Mouse (Mus musculus) heart, embryonic 16.5 days (tissue): ENCODE data around the gene Cmtm3. TPM values are rescaled to one million over a fixed set of nuclear protein-coding genes. Genes with fewer than 3 reads are reported as not detected.
A peak's percentile ranks its signal among the peaks of the same experiment; 100 is the strongest.
"Not testable (repeated sequence)": the region's sequence is repeated elsewhere in the genome, so short reads cannot be mapped to it uniquely, and the experiment has no call there.

Experiments
- ATAC-seq: fragments of 200-750 bp; cut with Nextera tagmentation; replicated peaks from 2 replicates; pipeline ENCODE4 v1.8.0; 2017; ENCODE audit warnings: moderate number of reproducible peaks; ENCODE audit not compliant: insufficient read depth, low FRiP score; ENCODE audit errors: extremely low read depth
- H3K27ac ChIP-seq: fragments of 300-500 bp; sonication (generic); 2 replicates; pipeline ENCODE4 v1.5.1; 2014; ENCODE audit warnings: mild to moderate bottlenecking, low read length, control low read depth, moderate library complexity
- H3K27me3 ChIP-seq: fragments of 300-500 bp; sonication (generic); 2 replicates; pipeline ENCODE4 v1.6.1; 2014; ENCODE audit warnings: low read length, mixed read lengths; ENCODE audit not compliant: control insufficient read depth, insufficient read depth
- H3K36me3 ChIP-seq: fragments of 300-500 bp; sonication (generic); 2 replicates; pipeline ENCODE4 v1.6.1; 2014; ENCODE audit not compliant: control insufficient read depth, insufficient read depth
- H3K4me1 ChIP-seq: fragments of 300-500 bp; sonication (generic); 2 replicates; pipeline ENCODE4 v1.6.1; 2014; ENCODE audit warnings: low read length, mixed read lengths; ENCODE audit not compliant: control insufficient read depth, insufficient read depth
- H3K4me2 ChIP-seq: fragments of 300-500 bp; sonication (generic); 2 replicates; pipeline ENCODE4 v1.6.1; 2014; ENCODE audit warnings: low read depth, mild to moderate bottlenecking, control low read depth, low read length
- H3K4me3 ChIP-seq: fragments of 300-500 bp; sonication (generic); 2 replicates; pipeline ENCODE4 v1.5.1; 2014; ENCODE audit warnings: mild to moderate bottlenecking, control low read depth, low read length
- H3K9ac ChIP-seq: fragments of 300-500 bp; sonication (generic); 2 replicates; pipeline ENCODE4 v1.6.1; 2014; ENCODE audit warnings: low read length, control low read depth
- H3K9me3 ChIP-seq: fragments of 300-500 bp; sonication (generic); replicated peaks from 2 replicates; pipeline ENCODE4 v1.6.1; 2016; ENCODE audit warnings: low read length; ENCODE audit not compliant: control insufficient read depth
- WGBS: fragments of 180-500 bp; shearing (Covaris S2); extraction: QIAGEN DNeasy Blood & Tissue Kit; methylation state at CpG from one replicate; pipeline ENCODE4 v1.1.7; 2014; 5-methylcytosine and 5-hydroxymethylcytosine counted together
- polyA plus RNA-seq: library from polyadenylated mRNA; unstranded; fragments of >200 nt; fragmentation: Nextera tagmentation; extraction: Ambion mirVana; gene quantifications from 2 replicates; pipeline ENCODE4 v1.2.1, GENCODE M21; 2015

Cmtm3 gene
- 81.8 and 83.9 TPM in 2 replicates for polyA plus RNA-seq

- Histone ChIP-seq H3K9ac (peak within 1 kb of the TSS; percentile 96), H3K4me3 (peak within 1 kb of the TSS; percentile 76), H3K9me3 (no peaks in the 10 kb centered on the region), H3K36me3 (no peaks in the 10 kb centered on the region), H3K27me3 (no peaks in the 10 kb centered on the region), H3K27ac (peak within 1 kb of the TSS; percentile 90), H3K4me2 (peak within 1 kb of the TSS; percentile 91), H3K4me1 (peaks cover 18% of the 10 kb centered on the region)
- WGBS, result 20% methylated on average over 17 of the region's 18 CpGs
- ATAC-seq, result no peak
These were observed at the start of gene Cmtm3 for GRCm38 (mm10) chr8:104339229-104339982. Gene Cmtm3, plus strand, starts transcription at chr8:104339410.

GRCm38 (mm10) chr8:104293081-104293480 lies 46.1 kb upstream of the Cmtm3 start, which contains the start of gene Cmtm2a:
Gene Cmtm2a, minus strand, starts transcription at chr8:104293181.
- ATAC-seq, H3K9me3 ChIP-seq, H3K4me2 ChIP-seq, H3K27ac ChIP-seq, H3K9ac ChIP-seq, H3K27me3 ChIP-seq, H3K4me3 ChIP-seq, H3K36me3 ChIP-seq, H3K4me1 ChIP-seq: not testable (repeated sequence)
- WGBS, result 78% methylated on average over 10 of the region's 12 CpGs

GRCm38 (mm10) chr8:104294396-104294795 lies 44.8 kb upstream of the Cmtm3 start:
- ATAC-seq, result no peak
- H3K4me3 ChIP-seq, result no peak overlapping the region
- 72% methylated on average over 1 of the region's 1 CpGs for WGBS

GRCm38 (mm10) chr8:104301577-104301976 lies 37.6 kb upstream of the Cmtm3 start:
- H3K9ac ChIP-seq, H3K4me2 ChIP-seq, H3K36me3 ChIP-seq, H3K4me3 ChIP-seq, H3K9me3 ChIP-seq, ATAC-seq, H3K4me1 ChIP-seq, H3K27ac ChIP-seq, H3K27me3 ChIP-seq: not testable (repeated sequence)
- 23% methylated on average over 3 of the region's 3 CpGs for WGBS

More at GRCm38 (mm10) chr8:104294396-104294795, 44.8 kb upstream of the Cmtm3 start:
- Histone ChIP-seq H3K4me2 (no peak overlapping the region), H3K9me3 (no peaks in the 10 kb centered on the region), H3K27ac (no peak overlapping the region), H3K9ac (no peak overlapping the region), H3K4me1 (no peaks in the 10 kb centered on the region), H3K27me3 (no peaks in the 10 kb centered on the region), H3K36me3 (no peaks in the 10 kb centered on the region)

DNA sequence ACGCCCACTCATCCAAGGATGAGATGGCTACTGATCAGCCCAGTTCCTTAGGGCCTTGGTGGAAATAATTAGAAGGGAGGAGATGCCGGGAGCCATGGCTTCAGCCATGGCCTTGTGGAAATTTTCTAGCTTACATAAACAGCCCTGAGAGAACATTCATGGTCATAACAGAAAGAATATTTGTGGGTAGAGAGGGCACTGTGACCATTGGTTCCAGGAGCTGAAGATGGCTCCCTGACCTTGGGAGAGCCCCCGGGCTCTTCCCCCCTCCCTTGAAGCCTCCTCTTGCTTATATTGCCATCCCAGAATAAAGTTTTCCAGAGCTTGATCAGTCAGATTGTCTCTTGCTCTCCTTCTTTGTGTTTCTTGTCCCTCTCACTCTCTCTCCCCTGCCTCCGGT lies 36.7 kb upstream of the Cmtm3 start:
- H3K27ac ChIP-seq, H3K9ac ChIP-seq, H3K4me2 ChIP-seq, ATAC-seq, H3K4me1 ChIP-seq, H3K27me3 ChIP-seq, H3K36me3 ChIP-seq, H3K9me3 ChIP-seq, H3K4me3 ChIP-seq: not testable (repeated sequence)
- 92% methylated on average over 4 of the region's 4 CpGs for WGBS

- Histone ChIP-seq H3K4me2 (no peak overlapping the region), H3K9me3 (no peaks in the 10 kb centered on the region), H3K9ac (no peak overlapping the region), H3K27ac (no peak overlapping the region), H3K27me3 (no peaks in the 10 kb centered on the region), H3K36me3 (no peaks in the 10 kb centered on the region), H3K4me3 (no peak overlapping the region), H3K4me1 (no peaks in the 10 kb centered on the region)
- WGBS, result 82% methylated on average over 11 of the region's 11 CpGs
- ATAC-seq, result no peak
These were observed 34.2 kb upstream of the Cmtm3 start for GRCm38 (mm10) chr8:104304962-104305361.

- 42% methylated on average over 6 of the region's 6 CpGs for WGBS
- ATAC-seq, H3K4me3 ChIP-seq, H3K27me3 ChIP-seq, H3K4me2 ChIP-seq, H3K36me3 ChIP-seq, H3K9ac ChIP-seq, H3K27ac ChIP-seq, H3K9me3 ChIP-seq, H3K4me1 ChIP-seq: not testable (repeated sequence)
These were observed 30.9 kb upstream of the Cmtm3 start for GRCm38 (mm10) chr8:104308341-104308740.

DNA sequence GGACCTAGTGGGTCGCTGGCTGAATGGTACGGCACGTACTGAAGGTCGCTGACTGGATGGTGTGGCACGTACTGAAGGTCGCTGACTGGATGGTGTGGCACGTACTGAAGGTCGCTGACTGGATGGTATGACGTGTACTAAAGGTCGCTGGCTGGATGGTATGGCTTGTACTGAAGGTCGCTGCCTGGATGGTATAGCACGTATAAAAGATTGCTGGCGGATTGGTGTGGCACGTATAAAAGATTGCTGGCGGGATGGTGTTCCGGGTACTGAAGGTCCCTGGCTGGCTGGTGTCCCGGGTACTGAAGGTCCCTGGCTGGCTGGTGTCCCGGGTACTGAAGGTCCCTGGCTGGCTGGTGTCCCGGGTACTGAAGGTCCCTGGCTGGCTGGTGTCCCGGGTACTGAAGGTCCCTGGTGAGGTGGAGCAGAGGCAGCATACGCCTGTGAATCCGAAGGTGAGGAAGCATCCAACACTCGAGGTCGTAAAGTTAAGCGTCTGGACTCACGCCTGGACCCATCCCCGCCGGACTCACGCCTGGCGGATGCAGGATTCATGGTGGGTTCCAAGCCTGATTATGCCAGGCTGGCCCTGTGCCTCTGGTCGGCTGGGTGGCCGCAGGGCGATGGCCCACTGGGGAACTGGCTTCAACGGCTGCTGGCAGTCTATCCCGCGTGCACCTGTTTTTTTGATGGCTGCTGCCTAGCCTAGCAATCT lies 29.6 kb upstream of the Cmtm3 start, which contains the start of the genes Gm45711 and Cmtm1:
Gene Gm45711 (minus strand): TSS at position 641 of the 715 bp plus-strand sequence.
Gene Cmtm1 (minus strand): TSS at position 705 of the 715 bp plus-strand sequence.
- not testable (repeated sequence) for H3K4me3 ChIP-seq, ATAC-seq, H3K4me1 ChIP-seq, H3K36me3 ChIP-seq, H3K27ac ChIP-seq, H3K27me3 ChIP-seq, H3K9me3 ChIP-seq, H3K9ac ChIP-seq, H3K4me2 ChIP-seq
- WGBS, result 75% methylated on average over 36 of the region's 36 CpGs

- H3K4me1 ChIP-seq, H3K27ac ChIP-seq, H3K4me2 ChIP-seq, H3K9me3 ChIP-seq, ATAC-seq, H3K27me3 ChIP-seq, H3K9ac ChIP-seq, H3K4me3 ChIP-seq, H3K36me3 ChIP-seq: not testable (repeated sequence)
- WGBS, result 80% methylated on average over 3 of the region's 3 CpGs
These were observed 27.2 kb upstream of the Cmtm3 start for GRCm38 (mm10) chr8:104312023-104312422.
